Mouse (Mus musculus) thymus, postnatal 10 days (tissue): ENCODE data around the gene Ank2.

Experiments used
- DNase-seq, 2 experiments: peaks; one replicate each; pipeline ENCODE4 v3.0.0; 2021; ENCODE audit warnings: low spot score in 2 of 2

Ank2 gene

DNA sequence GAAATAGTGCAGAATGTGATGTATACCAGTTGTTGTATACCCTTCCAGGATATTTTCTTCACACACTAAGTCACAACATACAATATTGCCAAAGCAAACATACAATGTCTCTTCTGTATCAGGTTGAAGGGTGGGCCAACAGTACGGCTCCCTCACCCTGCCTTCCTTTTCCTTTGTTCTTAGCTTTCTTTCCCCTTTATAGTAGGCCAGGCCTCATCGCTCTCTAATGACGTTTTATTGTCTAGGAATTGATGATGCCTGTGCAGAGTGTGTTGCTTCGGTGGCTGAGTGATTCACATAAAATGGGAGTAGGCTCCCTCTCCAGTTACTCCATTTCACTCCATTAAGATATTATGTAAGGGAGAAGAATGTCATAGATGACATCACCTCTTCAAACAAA lies 612.5 kb downstream of the Ank2 start:
- no peak for DNase-seq

DNA sequence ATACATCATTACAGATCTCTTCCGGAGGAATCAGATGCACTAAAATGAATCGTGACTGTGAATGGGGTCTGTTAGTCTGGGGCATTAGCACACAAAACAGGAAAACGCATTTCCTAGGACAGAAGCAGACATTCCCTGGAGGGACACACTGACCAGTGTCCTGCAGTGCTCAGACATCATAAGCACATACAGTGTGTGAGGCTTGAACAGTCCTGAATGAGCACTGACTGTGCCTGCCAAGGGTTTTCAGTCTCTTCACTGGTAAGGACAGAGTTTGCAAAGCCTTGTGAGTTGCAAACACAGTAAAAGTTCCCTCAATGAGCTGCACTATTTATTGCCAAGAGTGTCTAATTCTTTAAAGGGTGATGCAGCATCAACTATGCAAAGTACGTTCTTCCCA lies 613.1 kb downstream of the Ank2 start:
- no peak for DNase-seq

DNA sequence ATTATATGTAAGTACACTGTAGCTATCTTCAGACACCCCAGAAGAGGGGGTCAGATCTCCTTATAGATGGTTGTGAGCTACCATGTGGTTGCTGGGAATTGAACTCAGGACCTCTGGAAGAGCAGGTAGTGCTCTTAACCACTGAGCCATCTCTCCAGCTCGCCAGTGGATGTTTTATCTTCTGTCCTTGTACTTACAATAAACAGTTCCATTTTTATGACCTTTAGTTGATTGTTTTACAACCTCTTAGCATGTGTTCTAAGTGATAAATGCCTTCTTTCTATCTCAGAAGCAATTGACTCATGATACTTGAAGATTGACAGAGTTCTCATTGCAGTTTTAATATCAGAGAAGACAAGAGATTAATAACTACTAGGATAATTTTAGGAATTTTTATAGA lies 620.9 kb downstream of the Ank2 start:
- no peak for DNase-seq
